Mouse (Mus musculus) heart, embryonic 14.5 days (tissue): ENCODE results near the gene Actn4. TPM values are rescaled to one million over a fixed set of nuclear protein-coding genes. Genes with fewer than 3 reads are reported as not detected.

Experiments used
- ATAC-seq: fragments of 200-750 bp; cut with Nextera tagmentation; 2 replicates; pipeline ENCODE4 v1.8.0; 2017; ENCODE audit warnings: low read depth, moderate TSS enrichment; ENCODE audit not compliant: insufficient number of reproducible peaks, insufficient read depth, low FRiP score
- H3K27ac ChIP-seq, 2 experiments: fragments of 200-500 bp in 1 of 2; fragments of 300-500 bp in 1 of 2; sonication (generic) in 1 of 2; replicated peaks in 1 of 2; 2 replicates each; pipeline ENCODE4 v1.5.1; 2012 to 2014; ENCODE audit warnings: low read depth in 2 of 2, low read length in 2 of 2, control low read depth in 1 of 2, mild to moderate bottlenecking in 1 of 2, mixed read lengths in 1 of 2; ENCODE audit not compliant: control insufficient read depth in 1 of 2, insufficient read depth in 1 of 2
- H3K27me3 ChIP-seq: fragments of 300-500 bp; sonication (generic); 2 replicates; pipeline ENCODE4 v1.6.1; 2014; ENCODE audit warnings: mild to moderate bottlenecking, low read length, control low read depth; ENCODE audit not compliant: control insufficient read depth, insufficient read depth
- H3K36me3 ChIP-seq: fragments of 300-500 bp; sonication (generic); 2 replicates; pipeline ENCODE4 v1.6.1; 2014; ENCODE audit warnings: mild to moderate bottlenecking, control low read depth, low read length, mixed read lengths; ENCODE audit not compliant: control insufficient read depth, insufficient read depth
- H3K4me1 ChIP-seq, 2 experiments: fragments of 200-500 bp in 1 of 2; fragments of 300-500 bp in 1 of 2; sonication (generic) in 1 of 2; 2 replicates each; pipeline ENCODE4 v1.6.1; 2012 to 2014; ENCODE audit warnings: low read length in 2 of 2, control low read depth in 1 of 2, mixed read lengths in 1 of 2; ENCODE audit not compliant: control insufficient read depth in 2 of 2, insufficient read depth in 2 of 2
- H3K4me2 ChIP-seq: fragments of 300-500 bp; sonication (generic); 2 replicates; pipeline ENCODE4 v1.6.1; 2014; ENCODE audit warnings: mild to moderate bottlenecking, low read length
- H3K4me3 ChIP-seq, 2 experiments: fragments of 200-500 bp in 1 of 2; fragments of 300-500 bp in 1 of 2; sonication (generic) in 1 of 2; 2 replicates each; pipeline ENCODE4 v1.5.1; 2012 to 2014; ENCODE audit warnings: low read length in 2 of 2, mild to moderate bottlenecking in 2 of 2, control low read depth in 1 of 2, low read depth in 1 of 2, moderate library complexity in 1 of 2; ENCODE audit not compliant: control insufficient read depth in 1 of 2, insufficient read depth in 1 of 2
- H3K9ac ChIP-seq: fragments of 300-500 bp; sonication (generic); 2 replicates; pipeline ENCODE4 v1.6.1; 2014; ENCODE audit warnings: mild to moderate bottlenecking, low read length
- H3K9me3 ChIP-seq: fragments of 300-500 bp; sonication (generic); 2 replicates; pipeline ENCODE4 v1.6.1; 2016; ENCODE audit warnings: low read length, control low read depth; ENCODE audit not compliant: control insufficient read depth
- WGBS: fragments of 180-500 bp; shearing (Covaris S2); extraction: QIAGEN DNeasy Blood & Tissue Kit; methylation state at CpG from one replicate; pipeline ENCODE4 v1.1.7; 2014; 5-methylcytosine and 5-hydroxymethylcytosine counted together
- polyA plus RNA-seq: library from polyadenylated mRNA; unstranded; fragments of >200 nt; fragmentation: Nextera tagmentation; extraction: Ambion mirVana; gene quantifications from 2 replicates; pipeline ENCODE4 v1.2.1, GENCODE M21; 2014

The Actn4 gene
- polyA plus RNA-seq, 1 experiment from 2014 or later = 221 TPM

- no peak for ATAC-seq
- peak overlapping the region; percentile 88 to 89 for H3K27ac ChIP-seq
- peaks cover 10 to 47% of the 10 kb centered on the region in 2 experiments for H3K4me1 ChIP-seq
- peak overlapping the region; percentile 88 for H3K4me2 ChIP-seq
- peak overlapping the region; percentile 96 to 100 for H3K4me3 ChIP-seq
- no peaks in the 10 kb centered on the region for H3K9me3 ChIP-seq
- WGBS = 2% methylated on average over 9 of the region's 9 CpGs
- H3K9ac ChIP-seq = peak overlapping the region; percentile 99
- H3K36me3 ChIP-seq = peaks cover 18% of the 10 kb centered on the region; the same call in 1 of the 2 replicates
- H3K27me3 ChIP-seq = no peaks in the 10 kb centered on the region
Measured at GRCm38 (mm10) chr7:28960354-28961046, 1.6 kb downstream of the Actn4 start.

GRCm38 (mm10) chr7:28959505-28960045 is 2.6 kb downstream of the Actn4 start:
- ATAC-seq = no peak
- Histone ChIP-seq H3K4me2 (peak overlapping the region; percentile 88), H3K27ac (peak overlapping the region; percentile 88 to 89), H3K36me3 (peaks cover 23% of the 10 kb centered on the region), H3K4me3 (peak overlapping the region; percentile 96 to 100), H3K4me1 (peaks cover 13 to 57% of the 10 kb centered on the region in 2 experiments), H3K27me3 (no peaks in the 10 kb centered on the region), H3K9me3 (no peaks in the 10 kb centered on the region), H3K9ac (peak overlapping the region; percentile 99)
- 5% methylated on average over 6 of the region's 6 CpGs for WGBS

DNA sequence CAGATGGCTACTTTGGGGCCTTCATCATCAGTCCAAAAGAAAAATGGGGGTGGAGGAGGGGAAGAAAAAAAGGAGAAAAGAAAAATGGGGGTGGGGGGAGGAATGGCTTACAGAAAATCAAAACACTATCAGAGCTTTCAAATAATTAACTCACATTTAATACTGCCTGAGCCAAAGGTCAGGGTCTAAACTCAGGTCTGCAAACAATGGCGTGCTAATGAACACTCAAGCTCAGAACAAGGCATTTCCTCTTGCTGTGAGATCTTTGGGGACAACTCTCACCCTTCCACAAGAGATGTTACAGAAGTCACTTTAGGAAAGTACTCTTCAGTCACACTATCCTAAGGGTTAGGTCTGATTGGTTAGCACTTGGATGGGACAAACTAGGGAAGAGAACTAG is 3.4 kb downstream of the Actn4 start:
- Histone ChIP-seq H3K36me3 (peaks cover 23% of the 10 kb centered on the region), H3K4me1 (peaks cover 16 to 63% of the 10 kb centered on the region in 2 experiments), H3K27me3 (no peaks in the 10 kb centered on the region), H3K9ac (peak overlapping the region; percentile 99), H3K4me3 (peak overlapping the region in 1 of 2 experiments; percentile 100; a peak in 2 of 4 replicates), H3K27ac (peak overlapping the region in 1 of 2 experiments; percentile 88; a peak in 2 of 4 replicates), H3K4me2 (peak overlapping the region; percentile 88), H3K9me3 (no peaks in the 10 kb centered on the region)
- WGBS = 45% methylated on average over 1 of the region's 1 CpGs
- no peak for ATAC-seq

- Histone ChIP-seq H3K9ac (peak overlapping the region; percentile 99), H3K4me1 (peaks cover 21 to 69% of the 10 kb centered on the region in 2 experiments), H3K4me2 (peak overlapping the region; percentile 88), H3K27ac (peak overlapping the region; percentile 49 to 88), H3K36me3 (peaks cover 23% of the 10 kb centered on the region), H3K4me3 (0 out of 4 replicates have a peak overlapping the region, but pooled peaks of 1 of the 2 experiments have one; percentile 100), H3K9me3 (no peaks in the 10 kb centered on the region), H3K27me3 (no peaks in the 10 kb centered on the region)
- 19% methylated on average over 1 of the region's 1 CpGs for WGBS
- ATAC-seq = no peak
Measured at GRCm38 (mm10) chr7:28957997-28958725, 4.0 kb downstream of the Actn4 start.

GRCm38 (mm10) chr7:28957286-28957685 is 4.9 kb downstream of the Actn4 start:
- peak overlapping the region; percentile 35 for H3K9ac ChIP-seq

DNA sequence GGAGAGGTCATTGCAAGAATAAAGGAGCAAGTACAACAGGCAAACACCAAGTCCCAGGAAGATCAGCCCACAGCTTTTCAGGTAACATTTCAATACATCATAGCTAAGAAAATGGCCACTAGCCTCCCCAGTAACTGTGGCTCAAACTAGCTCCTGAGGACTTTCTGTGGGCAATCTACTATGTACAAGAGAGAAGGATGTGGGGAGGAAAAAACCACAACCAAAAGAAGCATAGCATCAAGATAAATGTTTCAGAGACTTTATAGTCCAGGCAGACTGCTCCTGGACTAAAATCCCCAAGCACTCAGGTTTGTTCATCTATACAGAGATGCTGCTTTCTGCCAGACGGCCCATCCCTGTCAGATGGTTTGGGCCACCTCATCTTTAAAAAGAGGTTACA is 5.9 kb downstream of the Actn4 start:
- WGBS = 82% methylated on average over 1 of the region's 1 CpGs
- peak overlapping the region in 1 of 2 experiments; percentile 83; a peak in 2 of 4 replicates for H3K27ac ChIP-seq
- H3K27me3 ChIP-seq = no peaks in the 10 kb centered on the region
- peaks cover 28 to 83% of the 10 kb centered on the region in 2 experiments for H3K4me1 ChIP-seq
- peak overlapping the region; percentile 40; the same call in 1 of the 2 replicates for H3K4me2 ChIP-seq
- 0 out of 2 replicates have a peak overlapping the region, but pooled peaks have one; percentile 39 for H3K9ac ChIP-seq
- peaks cover 26% of the 10 kb centered on the region for H3K36me3 ChIP-seq
- ATAC-seq = no peak
- H3K9me3 ChIP-seq = no peaks in the 10 kb centered on the region
- no peak overlapping the region for H3K4me3 ChIP-seq

More at GRCm38 (mm10) chr7:28957286-28957685, 4.9 kb downstream of the Actn4 start:
- Histone ChIP-seq H3K4me3 (no peak overlapping the region), H3K27ac (peak overlapping the region; percentile 27 to 83), H3K27me3 (no peaks in the 10 kb centered on the region), H3K4me2 (peak overlapping the region; percentile 36), H3K36me3 (peaks cover 23% of the 10 kb centered on the region), H3K9me3 (no peaks in the 10 kb centered on the region), H3K4me1 (peaks cover 21 to 73% of the 10 kb centered on the region in 2 experiments)
- no peak for ATAC-seq
- WGBS = 43% methylated on average over 6 of the region's 6 CpGs

DNA sequence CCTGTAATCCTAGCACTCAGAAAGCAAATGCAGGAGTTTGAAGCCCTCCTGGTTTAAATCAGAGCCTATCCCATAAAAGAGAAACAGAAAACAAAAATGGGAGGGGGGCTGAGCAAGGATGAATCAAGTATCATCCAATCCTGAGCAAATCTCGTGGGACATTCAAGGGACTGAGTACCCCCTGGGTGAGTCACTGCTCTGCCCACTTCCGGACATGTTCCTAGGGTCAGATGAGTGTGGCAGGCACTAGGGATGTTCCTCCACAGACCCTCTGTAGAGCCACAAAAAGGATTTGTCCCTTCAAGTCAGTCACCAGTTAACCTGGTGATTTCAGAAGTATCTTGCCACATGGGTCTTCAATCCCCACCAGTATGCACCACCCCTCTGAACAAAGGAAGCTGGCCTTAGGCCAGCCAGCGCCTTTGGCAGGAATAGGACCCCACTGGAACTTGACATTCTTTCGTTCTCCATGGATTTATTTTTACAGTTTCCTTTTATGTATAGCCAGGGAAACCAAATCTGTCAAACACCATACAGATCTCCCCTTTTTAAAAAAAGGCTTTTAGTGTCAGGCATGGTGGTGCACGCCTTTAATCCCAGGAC is 6.7 kb downstream of the Actn4 start:
- ATAC-seq = no peak
- Histone ChIP-seq H3K9me3 (no peaks in the 10 kb centered on the region), H3K27ac (peak overlapping the region; percentile 72 to 83), H3K27me3 (no peaks in the 10 kb centered on the region), H3K4me3 (no peak overlapping the region), H3K9ac (peak overlapping the region; percentile 62; the same call in 1 of the 2 replicates), H3K36me3 (peaks cover 33% of the 10 kb centered on the region), H3K4me1 (peaks cover 32 to 92% of the 10 kb centered on the region in 2 experiments), H3K4me2 (peak overlapping the region; percentile 40)
- WGBS = 31% methylated on average over 5 of the region's 5 CpGs
